Mouse (Mus musculus): ENCODE measurements around the gene Enoph1. TPM values are rescaled to one million over a fixed set of nuclear protein-coding genes. Genes with fewer than 3 reads are reported as not detected.

The Enoph1 gene
- 1 to 10 TPM; 6.4 to 8.0 TPM for total RNA-seq (2021)
- long read RNA-seq, experiment 1, transcript Enoph1-202 (6 exons, 1,833 nt), result major isoform, 10 of 10 reads
- long read RNA-seq, experiment 1, partial matches to known transcripts, result 0 of 10 reads
- long read RNA-seq, experiment 1, other reads (novel, unspliced or antisense), result 0 of 10 reads
- long read RNA-seq, experiment 2, transcript Enoph1-202 (6 exons, 1,833 nt), result major isoform, 10 of 10 reads
- long read RNA-seq, experiment 2, partial matches to known transcripts, result 0 of 10 reads
- long read RNA-seq, experiment 2, other reads (novel, unspliced or antisense), result 0 of 10 reads

GRCm38 (mm10) chr5:100039602-100040142, at the start of gene Enoph1, which contains the start of gene Hnrnpdl:
Gene Enoph1 (plus strand): TSS chr5:100039985.
Gene Hnrnpdl (minus strand): TSS chr5:100039664.
- DNase-seq (ENCODE audit: low spot score), result peak; percentile 91

DNA sequence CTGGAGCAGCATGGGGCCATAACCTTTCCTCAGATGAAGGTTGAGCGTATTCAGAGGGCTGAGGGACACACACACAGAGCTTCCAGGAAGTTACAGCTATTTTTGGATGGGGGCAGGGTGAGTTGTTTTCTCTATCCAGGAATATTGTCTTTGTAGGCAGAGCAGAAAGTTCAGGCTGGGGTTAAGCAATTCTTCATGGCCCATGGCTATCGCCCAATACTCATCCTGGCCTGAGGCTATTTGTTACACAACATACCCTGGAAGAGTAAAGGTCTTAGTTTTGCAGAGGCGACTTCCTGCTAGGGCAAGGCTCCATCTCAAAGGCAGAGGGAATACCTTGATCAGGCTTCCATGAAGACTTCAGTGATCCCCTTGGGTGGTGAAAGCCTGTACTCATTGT, 45.6 kb upstream of the Enoph1 start:
- no peak for DNase-seq (ENCODE audit: low spot score)

- no peak for DNase-seq (ENCODE audit: low spot score)
Observed at GRCm38 (mm10) chr5:99994680-99995079, 45.1 kb upstream of the Enoph1 start.

DNA sequence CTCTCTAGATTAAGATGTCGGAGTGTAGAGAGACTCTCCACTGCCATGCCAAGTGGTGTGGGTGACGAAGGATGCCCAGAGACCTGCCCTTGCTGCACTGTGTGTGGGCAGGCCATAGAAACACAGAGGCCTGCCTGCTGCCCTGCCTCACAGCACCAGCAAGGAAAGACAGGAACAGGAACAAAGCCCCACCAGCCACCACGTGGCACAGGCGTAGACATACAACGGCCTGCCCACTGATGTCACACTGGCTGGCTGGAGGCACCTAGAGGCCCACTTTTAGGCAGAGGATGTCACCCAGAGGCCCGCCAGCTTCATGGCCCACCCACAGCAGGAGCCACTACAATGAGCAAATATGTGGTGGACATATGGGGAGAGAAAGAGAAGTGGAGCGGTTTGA, 39.7 kb upstream of the Enoph1 start:
- DNase-seq (ENCODE audit: low spot score), result no peak

DNA sequence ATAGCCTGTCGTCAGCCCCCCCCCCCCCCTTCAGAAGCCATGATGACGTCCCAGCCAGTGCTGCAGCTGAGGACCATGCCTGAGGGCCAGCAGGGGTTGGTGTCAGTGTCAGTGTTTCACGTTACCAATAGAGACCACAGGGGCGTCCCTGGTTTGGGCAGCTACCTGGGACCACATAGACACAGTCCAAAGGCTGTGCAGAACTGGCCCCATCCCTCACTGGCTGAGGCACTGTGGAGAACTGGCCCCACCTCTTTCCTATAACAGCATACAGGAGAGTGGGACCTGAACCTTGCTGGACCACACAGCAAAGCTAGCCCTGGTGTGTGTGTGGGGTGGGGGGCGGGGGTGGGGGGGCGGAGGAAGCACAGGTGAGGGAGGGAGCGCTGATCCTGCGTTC, 39.3 kb upstream of the Enoph1 start:
- DNase-seq (ENCODE audit: low spot score), result no peak

GRCm38 (mm10) chr5:100003895-100004294, 35.9 kb upstream of the Enoph1 start:
- DNase-seq (ENCODE audit: low spot score), result no peak

DNA sequence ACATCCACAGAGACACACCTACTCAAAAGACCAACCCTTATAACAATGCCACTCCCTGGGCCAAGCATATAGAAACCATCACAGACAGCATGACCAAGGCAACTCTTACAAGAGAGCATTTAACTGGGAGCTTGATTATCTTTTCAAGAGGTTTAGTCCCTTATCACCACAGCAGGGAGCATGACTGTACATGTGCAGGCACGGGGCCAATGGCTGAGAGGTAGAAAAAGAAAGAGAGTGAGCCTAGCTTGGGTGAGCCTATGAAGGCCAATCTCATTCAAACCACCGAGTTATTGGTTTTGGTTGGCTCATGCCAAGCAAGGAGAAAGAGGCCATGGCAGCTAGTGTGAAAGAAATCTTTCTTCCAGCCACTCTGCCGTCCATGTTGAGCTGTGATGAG, 34.4 kb upstream of the Enoph1 start:
- DNase-seq (ENCODE audit: low spot score), result no peak

GRCm38 (mm10) chr5:100005896-100006295, 33.9 kb upstream of the Enoph1 start:
- DNase-seq (ENCODE audit: low spot score), result no peak

GRCm38 (mm10) chr5:100006324-100007039, 33.3 kb upstream of the Enoph1 start:
- DNase-seq (ENCODE audit: low spot score), result no peak

GRCm38 (mm10) chr5:100007040-100007375, 32.8 kb upstream of the Enoph1 start:
- DNase-seq (ENCODE audit: low spot score), result no peak

DNA sequence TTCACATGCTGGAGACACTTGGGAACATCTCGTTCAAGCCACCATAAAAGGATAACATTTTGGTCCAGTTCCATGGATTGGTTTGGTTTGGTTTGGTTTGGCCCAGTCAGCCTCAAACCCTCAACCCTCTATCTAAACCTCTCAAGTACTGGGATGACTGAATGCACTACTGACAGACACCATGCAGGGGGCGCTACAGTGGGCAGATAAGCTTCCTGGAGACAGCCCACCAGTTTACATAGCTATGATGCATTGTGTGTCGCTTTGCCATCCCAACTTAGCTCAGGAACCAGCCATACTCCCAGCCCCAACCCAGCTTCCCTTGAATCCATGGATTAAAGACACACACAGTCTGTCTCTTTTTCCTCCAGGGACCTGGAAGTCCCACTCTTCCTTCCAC, 31.3 kb upstream of the Enoph1 start:
- no peak for DNase-seq (ENCODE audit: low spot score)

- DNase-seq (ENCODE audit: low spot score), result no peak
Observed at GRCm38 (mm10) chr5:100012599-100012998, 27.2 kb upstream of the Enoph1 start.

DNA sequence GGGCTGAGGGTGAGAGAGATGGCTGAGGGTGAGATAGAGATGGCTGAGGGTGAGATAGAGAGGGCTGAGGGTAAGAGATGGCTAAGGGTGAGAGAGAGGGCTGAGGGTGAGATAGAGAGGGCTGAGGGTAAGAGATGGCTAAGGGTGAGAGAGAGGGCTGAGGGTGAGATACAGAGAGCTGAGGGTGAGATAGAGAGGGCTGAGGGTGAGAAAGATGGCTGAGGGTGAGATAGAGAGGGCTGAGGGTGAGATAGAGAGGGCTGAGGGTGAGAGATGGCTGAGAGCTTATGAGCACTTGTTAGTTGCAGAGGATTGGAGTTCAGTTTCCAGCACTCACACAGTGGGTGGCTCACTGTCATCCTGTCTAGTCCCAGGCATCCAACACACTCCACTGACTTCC, 19.7 kb upstream of the Enoph1 start:
- no peak for DNase-seq (ENCODE audit: low spot score)

DNA sequence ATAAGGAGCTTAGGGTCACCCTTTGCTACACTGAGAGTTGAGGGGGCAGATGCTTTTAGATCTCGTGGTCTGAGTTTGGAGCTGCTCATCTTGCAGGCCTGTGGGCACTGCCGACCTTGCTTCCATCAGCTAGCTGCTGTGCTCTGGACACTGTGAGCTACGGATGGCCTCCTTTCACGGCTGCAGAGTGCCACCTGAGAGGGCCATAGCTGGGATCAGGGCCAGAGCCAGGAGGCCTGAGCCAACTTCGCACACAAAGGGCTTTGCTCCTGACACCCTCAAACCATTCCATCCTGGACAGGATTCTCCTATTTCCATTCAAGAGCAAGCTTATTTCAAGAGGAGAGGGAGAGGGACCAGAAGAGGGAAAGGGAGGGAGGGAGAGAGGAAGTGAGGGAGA, 15.4 kb upstream of the Enoph1 start:
- DNase-seq (ENCODE audit: low spot score), result no peak

DNA sequence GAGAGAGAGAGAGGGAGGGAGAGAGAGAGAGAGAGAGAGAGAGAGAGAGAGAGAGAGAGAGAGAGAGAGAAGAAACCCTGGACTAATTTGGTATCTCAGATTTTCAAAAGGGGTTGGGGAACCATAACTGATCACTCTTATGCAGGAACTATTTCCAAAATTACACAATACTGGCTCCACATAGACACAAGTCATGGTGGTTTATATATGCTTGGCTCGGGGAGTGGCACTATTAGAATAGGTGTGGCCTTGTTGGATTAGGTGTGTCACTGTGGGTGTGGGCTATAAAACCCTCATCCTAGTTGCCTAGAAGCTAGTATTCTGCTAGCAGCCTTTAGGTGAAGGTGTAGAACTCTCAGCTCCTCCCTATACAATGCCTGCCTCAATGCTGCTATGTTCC, 14.9 kb upstream of the Enoph1 start:
- no peak for DNase-seq (ENCODE audit: low spot score)

- no peak for DNase-seq (ENCODE audit: low spot score)
Observed at GRCm38 (mm10) chr5:100030069-100030468, 9.7 kb upstream of the Enoph1 start.

GRCm38 (mm10) chr5:100032107-100032506, 7.7 kb upstream of the Enoph1 start:
- DNase-seq (ENCODE audit: low spot score), result no peak

- no peak for DNase-seq (ENCODE audit: low spot score)
Observed at GRCm38 (mm10) chr5:100032646-100033045, 7.1 kb upstream of the Enoph1 start.

- no peak for DNase-seq (ENCODE audit: low spot score)
Observed at GRCm38 (mm10) chr5:100035950-100036349, 3.8 kb upstream of the Enoph1 start.

DNA sequence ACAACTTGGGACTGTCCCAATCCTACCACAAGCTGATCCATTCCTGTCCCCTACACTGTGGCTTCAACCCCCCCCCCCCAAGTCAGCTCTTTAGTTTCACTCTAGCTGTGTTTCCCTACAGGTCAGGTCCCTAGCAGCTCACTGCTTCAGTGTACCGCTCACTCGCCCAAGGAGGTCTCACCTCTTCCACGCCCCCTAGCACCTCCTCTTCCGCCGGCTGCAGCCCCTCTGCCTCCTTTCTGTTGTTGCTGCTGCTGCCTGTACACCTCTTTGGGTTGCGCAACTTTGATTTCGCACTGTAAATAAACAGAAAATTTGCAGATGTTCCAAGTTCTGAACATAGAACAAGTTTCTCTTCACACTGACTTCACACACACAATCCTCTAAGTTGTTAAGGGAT, 3.1 kb upstream of the Enoph1 start:
- no peak for DNase-seq (ENCODE audit: low spot score)

- DNase-seq (ENCODE audit: low spot score), result peak; percentile 89
Observed at GRCm38 (mm10) chr5:100037965-100038713, 1.6 kb upstream of the Enoph1 start.
